Mouse (Mus musculus): ENCODE data around the gene Cited4.

Cited4 gene

DNA sequence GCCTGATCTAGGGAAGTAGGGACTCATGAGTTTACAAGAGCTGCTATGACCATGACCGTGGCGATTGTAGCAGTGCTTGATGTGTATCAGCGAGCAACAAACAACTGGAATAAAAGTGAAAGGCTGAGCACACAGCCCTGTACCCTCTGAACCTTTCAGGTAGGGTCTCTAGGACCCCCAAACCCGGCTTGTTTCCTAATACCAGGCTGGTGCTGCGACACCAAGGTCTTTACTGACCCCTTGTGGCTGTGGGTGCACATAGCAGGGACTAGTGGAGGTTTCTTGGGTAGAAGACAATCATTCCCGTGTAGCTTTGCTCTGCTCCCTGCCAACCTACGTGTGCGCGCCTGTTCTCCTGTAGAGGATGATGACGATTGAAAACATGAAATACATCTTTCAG, 15.8 kb downstream of the Cited4 start:
- peak; percentile 71 for DNase-seq

DNA sequence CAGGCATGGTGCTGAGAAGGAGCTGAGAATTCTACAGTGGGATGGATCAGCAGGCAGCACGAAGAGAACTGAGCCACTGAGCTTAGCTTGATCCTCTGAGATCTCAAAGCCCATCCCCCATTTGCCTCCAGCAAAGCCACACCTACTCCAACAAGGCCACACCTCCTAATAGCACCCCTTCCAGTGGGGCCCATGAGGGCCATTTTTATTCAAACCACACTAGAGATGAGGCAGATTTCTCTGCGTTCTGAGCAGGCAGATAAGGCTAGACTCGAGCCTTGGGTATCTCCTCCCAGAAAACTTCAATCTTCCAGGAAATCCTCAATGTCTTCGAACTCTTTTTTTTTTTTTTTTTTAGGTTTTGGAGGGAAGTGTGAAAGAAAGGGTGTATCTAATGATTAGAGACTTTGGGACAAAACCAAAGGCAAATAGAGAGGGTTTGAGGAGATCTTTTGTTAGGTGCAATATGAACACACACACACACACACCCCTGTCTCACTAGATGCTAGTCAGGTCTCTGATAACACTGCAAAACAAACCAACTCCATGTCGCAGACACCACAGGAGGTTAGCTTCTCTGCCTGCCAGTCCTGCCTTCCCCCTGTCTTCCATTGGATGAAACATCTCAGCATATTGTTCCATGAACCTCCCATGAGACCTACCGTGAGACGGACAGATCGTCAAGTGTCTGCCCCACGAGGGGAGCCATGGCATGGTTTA, 17.1 kb downstream of the Cited4 start:
- DNase-seq = peak; percentile 23

DNA sequence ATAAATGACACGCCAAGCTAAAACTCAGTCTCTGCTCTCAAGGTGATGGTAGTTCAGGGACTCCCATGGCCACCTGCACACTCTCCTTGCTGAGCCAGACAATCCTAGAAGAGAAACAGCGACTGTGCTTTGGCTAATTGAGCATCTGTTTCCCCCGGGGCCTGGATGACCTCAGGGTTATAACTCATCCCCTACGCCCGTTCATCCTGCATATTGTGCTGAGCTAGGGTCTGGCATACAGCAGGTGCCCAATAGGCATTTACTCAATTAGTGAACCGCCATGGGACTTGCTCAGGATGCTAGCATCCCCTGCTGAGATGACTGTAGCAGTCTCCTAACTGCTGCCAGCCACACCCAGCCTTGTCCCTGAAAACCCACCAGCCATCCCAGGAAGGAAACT, 20.9 kb downstream of the Cited4 start:
- no peak for DNase-seq

DNA sequence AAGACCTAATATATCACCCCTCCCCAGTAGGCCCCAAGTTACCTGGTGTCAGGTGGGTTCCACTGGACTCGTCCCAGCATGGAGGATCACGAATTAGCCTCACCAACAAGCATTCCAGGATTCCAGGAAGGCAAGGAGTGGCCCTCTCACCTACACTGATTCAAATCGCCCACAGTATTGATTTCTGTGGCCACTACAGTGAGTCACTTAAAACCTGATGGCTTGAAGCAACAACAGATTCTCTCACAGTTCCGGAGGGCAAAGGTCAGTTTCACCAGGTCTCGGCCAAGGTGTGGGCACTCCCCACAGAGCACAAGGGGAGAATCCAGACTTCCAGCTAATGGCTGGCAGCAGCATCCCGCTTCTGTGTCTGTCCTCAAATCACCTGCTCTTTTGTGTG, 22.9 kb downstream of the Cited4 start:
- no peak for DNase-seq

DNA sequence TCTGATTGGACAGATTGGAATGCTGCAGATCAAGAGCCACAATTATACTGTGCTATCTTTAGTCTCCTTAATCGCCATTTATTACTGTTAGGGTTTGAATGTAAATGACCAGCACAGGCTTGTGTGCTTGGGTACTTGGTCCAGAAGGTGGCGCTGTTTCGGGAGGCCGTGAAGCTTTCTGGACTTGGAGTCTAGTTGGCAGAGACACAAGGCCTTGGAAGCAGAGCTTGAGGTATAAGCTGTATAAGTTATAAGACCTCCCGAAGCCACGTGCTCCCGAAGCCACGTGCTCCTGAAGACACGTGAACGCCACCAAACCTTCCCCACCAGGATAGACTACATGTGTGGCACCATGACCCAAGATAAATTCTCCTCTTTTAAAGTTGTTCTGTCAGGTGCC, 26.3 kb downstream of the Cited4 start:
- DNase-seq = peak; percentile 74

DNA sequence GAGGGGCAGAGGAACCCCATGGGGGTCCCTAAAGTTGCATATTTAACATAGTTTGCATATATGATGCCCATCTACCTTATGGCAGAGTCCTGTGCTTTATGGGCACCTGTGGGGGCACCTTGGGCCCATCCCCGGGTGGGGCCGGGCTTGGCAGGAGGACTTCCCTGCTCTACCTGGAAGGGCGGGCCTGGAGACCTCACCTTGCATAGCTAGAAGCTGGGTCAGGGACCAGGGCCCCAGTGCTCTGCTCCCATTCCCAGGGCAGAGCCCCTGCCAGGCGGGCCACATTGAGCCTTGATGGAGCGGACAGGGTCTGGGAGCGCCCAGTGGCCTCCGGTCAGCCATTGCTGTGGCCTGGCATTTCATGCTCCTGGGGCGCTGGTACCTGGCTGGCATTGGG, 31.0 kb downstream of the Cited4 start:
- no peak for DNase-seq

DNA sequence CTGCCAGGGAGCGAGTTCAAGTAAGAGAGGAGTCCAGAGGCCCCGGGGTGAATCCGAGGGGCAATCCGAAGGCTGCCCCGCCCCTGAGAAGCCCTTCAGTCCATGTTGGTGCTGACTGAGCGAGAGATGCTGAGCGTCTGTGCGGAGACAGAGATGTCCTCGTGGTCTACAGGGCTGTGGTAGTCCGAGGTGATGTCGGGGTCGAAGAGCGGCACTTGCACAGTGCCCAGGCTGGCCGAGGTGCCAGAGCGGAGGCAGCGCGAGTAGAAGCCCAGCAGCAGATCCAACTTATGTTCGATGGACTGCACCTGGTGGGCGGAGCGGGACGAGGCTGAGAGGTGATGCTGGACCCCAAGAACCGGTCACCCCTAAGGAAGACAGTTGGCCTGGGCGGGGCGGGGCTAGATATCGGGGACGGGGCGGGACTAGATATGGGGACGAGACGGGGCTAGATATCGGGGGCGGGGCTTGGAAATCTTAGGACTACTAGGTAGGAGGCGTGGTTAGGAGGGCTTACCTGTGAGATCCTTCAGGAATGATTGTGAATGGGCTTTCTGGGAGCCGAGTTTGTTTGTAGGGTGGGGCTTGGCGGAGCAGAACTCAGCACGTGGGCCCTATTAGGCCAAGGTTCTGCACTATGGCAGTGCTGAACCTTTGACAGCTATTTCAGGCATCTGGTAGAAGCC, 31.6 kb downstream of the Cited4 start:
- peak; percentile 34 for DNase-seq

DNA sequence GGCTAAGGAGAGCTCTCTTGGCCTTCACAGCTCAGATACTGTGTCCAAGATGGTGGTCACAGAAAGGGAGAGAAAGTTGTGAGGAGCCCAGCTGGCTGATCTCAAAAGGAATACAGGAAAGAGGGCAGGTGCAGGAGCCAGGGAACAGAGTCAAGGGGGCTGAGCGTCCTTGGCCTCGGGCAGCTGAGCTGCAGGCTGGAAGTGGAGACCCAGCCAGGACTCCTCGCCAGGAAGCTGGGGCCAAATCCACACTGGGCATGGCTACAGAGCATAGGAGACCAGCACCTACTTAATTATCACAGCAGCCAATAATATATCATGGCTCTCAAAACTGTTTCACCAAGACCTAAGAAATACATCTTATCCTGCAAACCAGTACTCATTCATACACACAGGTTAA, 34.8 kb downstream of the Cited4 start:
- DNase-seq = no peak

DNA sequence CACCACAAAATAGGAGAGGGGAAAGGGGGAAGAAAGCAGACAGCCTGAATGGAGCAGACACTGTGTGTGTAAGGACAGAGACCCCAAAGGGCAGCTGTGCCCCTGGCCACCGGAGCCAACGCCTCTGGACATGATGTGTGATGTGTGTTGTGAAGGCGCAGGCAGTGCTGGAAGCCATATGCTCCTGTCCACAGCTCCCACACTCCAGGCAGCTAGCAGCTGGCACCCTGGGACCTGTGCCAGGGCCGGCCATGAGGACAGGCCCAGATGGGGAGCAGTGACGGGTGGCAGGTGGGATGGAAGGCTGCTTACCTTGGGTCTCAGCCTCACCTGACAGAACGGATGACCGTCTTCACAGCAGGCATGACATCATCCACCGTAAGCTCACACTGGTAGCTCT, 35.7 kb downstream of the Cited4 start:
- peak; percentile 21 for DNase-seq

DNA sequence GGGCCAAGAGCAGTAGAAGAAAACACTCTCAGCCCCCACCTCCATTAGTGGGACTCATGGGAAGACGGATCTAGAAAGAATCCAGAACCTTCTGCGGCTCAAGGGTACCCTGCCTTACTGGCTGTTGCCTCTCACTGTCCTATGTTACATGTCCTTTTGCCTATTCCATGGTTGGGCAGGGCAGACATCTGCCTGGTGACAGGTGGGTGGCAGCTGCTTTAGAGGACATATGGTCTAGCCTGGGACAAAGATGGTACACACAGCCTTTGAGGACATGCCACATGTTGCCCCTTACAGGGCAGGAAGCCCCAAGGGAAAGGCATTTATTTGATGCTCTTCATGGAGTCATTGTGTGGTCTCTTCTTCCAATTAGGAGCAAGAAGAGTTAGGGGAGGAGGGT, 36.1 kb downstream of the Cited4 start:
- no peak for DNase-seq

DNA sequence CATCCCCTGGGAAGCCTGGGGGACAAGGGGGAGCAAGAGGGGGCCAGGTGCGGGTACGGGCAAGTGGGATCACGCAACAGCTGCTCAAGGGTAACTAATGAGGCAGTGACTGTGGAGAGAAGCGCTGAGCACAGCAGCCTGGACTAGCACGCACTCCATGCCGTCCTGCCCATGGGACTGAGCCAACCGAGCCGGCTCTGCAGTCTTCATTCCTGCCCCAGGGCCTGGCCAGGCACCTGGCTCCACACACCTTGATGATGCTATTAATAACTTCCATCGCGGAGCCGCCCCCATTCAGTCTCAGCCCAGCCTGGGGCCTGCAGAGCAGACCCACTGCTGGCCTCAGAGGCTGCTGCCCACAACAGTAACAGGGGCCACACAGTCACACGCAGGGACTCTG, 45.9 kb downstream of the Cited4 start:
- DNase-seq = no peak

DNA sequence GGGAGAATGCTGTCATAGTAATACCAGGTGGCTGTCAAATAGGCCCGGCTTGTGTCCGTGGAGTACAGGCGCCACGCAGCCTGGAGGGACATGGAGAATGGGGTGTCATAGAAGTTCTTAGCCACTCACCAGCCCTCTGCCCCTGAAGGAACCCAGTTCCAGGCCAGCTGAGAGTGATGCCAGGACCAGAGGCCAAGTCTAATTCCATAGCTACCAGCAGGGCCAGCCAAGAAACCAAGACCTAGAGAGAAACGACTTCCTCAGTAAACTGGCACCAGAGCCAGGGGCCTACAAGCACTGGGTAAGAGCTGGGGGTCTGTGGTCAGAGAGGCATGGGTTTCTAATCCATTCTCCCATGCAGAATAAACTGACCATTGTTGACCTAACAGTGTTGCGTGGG, 46.6 kb downstream of the Cited4 start:
- no peak for DNase-seq

DNA sequence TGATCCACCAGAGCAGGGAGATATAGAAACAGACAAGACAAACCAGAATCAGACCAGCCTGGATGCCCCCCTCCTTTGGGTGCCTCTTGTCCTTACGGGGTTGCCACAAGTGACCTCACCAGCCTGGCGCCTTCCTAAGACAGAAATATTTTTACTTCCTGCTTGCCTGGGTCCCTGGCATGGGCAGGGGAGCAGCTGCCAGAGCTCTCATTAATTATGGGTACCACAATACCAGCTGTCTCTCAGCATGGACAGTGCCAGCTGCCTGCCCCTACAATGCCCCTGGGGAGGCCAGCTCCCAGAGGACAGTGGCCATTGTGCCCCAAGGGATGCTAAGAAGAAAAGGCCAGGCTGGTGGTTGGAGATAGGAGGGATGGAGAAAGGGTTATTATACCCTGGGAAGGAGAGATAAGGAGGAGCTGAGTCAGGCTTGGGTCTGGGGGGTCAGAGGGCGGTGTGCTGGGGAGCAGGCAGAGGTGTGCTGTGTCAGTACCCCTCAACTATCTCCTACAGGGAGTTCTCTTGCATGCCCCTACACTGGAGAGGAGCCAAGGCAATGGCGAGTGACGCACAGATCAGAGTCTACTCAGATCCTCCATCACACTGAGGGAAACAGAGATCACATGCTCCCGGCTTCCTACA, 47.6 kb downstream of the Cited4 start:
- peak; percentile 86 for DNase-seq

DNA sequence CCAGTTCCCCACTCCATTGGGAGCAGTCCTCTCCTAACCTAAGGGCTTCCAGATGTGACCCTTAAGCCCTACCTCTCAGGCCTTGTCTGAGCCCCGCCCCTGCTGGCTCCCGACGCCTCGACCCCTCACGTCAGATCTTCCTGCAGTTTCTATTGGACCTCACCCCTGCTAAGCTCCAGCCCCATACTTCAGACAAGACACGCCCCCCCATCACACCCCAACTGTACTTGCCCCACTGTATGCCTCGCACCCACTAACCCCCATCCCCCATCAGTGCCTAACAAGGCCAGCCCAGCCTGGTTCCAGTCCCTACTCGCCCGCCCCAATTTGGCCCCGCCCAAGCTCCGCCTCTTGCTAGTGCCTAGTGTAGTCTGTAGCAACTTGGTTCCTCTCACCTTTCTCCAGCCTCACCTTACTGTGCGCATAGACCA, 49.8 kb downstream of the Cited4 start:
- DNase-seq = peak; percentile 78

DNA sequence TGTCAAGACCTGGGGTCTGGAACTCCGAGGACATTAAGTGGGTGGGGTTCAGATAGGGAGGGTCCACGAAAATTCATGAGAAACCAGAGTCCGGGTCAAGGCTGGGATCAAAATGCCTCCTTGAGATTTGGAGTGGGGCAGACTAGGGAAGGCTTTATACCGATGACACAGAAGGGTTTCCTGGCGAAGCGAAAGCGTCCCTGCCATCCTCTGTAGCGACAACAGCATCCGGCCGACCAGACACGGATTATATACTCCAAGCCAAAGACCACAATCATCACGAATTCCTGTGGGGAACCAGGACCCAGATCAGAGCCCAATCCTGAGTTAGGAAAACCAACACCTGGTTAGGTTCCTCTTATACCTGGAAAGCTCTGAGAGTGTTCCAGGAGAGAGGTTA, 50.4 kb downstream of the Cited4 start:
- no peak for DNase-seq

Data from retina, postnatal 1 day (tissue).